8 mouse cellular contexts compared by ENCODE assay signal in genomic region chr12:81806759-81807528, GRCm38 (mm10). TPM values are rescaled to one million over a fixed set of nuclear protein-coding genes. Genes with fewer than 3 reads are reported as not detected.
DNase-seq lines count a peak whose midpoint lies in the region; ATAC-seq and TF ChIP-seq lines count a peak whose summit lies in the region.

No protein-coding gene starts in this region.

- TF ChIP-seq CTCF in stomach, postnatal 0 days (IDR thresholded peaks at IDR 0.05; ENCODE audit: low read depth) = no peak

- peak overlapping the region; percentile 71 for H3K4me2 ChIP-seq in embryonic facial prominence, embryonic 13.5 days
- peak overlapping the region; percentile 48 for H3K4me2 ChIP-seq in stomach, postnatal 0 days (replicated peaks; ENCODE audit: low read depth)

- H3K4me1 ChIP-seq in embryonic facial prominence, embryonic 13.5 days = peaks cover 8% of the 10 kb centered on the region
- no peaks in the 10 kb centered on the region for H3K4me1 ChIP-seq in stomach, postnatal 0 days (replicated peaks; ENCODE audit: control insufficient read depth, insufficient read depth)

- no peaks in the 10 kb centered on the region for H3K36me3 ChIP-seq in embryonic facial prominence, embryonic 13.5 days
- H3K36me3 ChIP-seq in stomach, postnatal 0 days (ENCODE audit: control insufficient read depth, insufficient read depth, low read length) = no peaks in the 10 kb centered on the region

- H3K9me3 ChIP-seq in embryonic facial prominence, embryonic 13.5 days = no peaks in the 10 kb centered on the region
- H3K9me3 ChIP-seq in stomach, postnatal 0 days (ENCODE audit: control insufficient read depth, low read length) = no peaks in the 10 kb centered on the region

- H3K27ac ChIP-seq in embryonic facial prominence, embryonic 13.5 days = no peak overlapping the region
- no peak overlapping the region for H3K27ac ChIP-seq in stomach, postnatal 0 days (replicated peaks)

- TF ChIP-seq EP300 in stomach, postnatal 0 days (optimal IDR thresholded peaks at IDR 0.05) = no peak

- peak; percentile 91 for ATAC-seq in CD4-positive, CD25-positive, alpha-beta regulatory T cell, adult 4 months
- no peak for ATAC-seq in embryonic facial prominence, embryonic 13.5 days (ENCODE audit: insufficient number of reproducible peaks, insufficient read depth, low FRiP score, low TSS enrichment, low read depth)
- peak; percentile 89 for ATAC-seq in megakaryocyte-erythroid progenitor cell, adult 5-6 weeks (replicated peaks; ENCODE audit: low FRiP score, low TSS enrichment, poor library complexity, severe bottlenecking)
- 0 out of 2 replicates have a peak, but pooled peaks have one; percentile 45 for ATAC-seq in stomach, postnatal 0 days (ENCODE audit: low FRiP score, low TSS enrichment)

- peak overlapping the region; percentile 58 for H3K9ac ChIP-seq in embryonic facial prominence, embryonic 13.5 days
- no peak overlapping the region for H3K9ac ChIP-seq in stomach, postnatal 0 days (ENCODE audit: low read length)

- 26% methylated on average over 17 of the region's 17 CpGs for WGBS in embryonic facial prominence, embryonic 13.5 days
- 13% methylated on average over 16 of the region's 17 CpGs for WGBS in stomach, postnatal 0 days

- H3K27me3 ChIP-seq in embryonic facial prominence, embryonic 13.5 days = no peaks in the 10 kb centered on the region
- H3K27me3 ChIP-seq in stomach, postnatal 0 days (ENCODE audit: control insufficient read depth, insufficient read depth, low read length) = no peaks in the 10 kb centered on the region

- DNase-seq in adrenal gland, adult 8-10 months = peak; percentile 47
- DNase-seq in heart, postnatal 25 days (ENCODE audit: low spot score) = peak; percentile 31
- peak; percentile 79 to 86 for DNase-seq in kidney, postnatal 4 days
- DNase-seq in stomach, postnatal 0 days (ENCODE audit: low spot score) = peak; percentile 59
- no peak for DNase-seq in frontal cortex, postnatal 36 days (ENCODE audit: low spot score in 2 of 2)

- intact Hi-C loops in heart, postnatal 25 days (cut with DNase I) = no loop called here

- H3K4me3 ChIP-seq in embryonic facial prominence, embryonic 13.5 days = peak overlapping the region; percentile 42
- peak overlapping the region; percentile 14 for H3K4me3 ChIP-seq in stomach, postnatal 0 days (ENCODE audit: low read depth, low read length)

RNA-seq across cellular contexts. Expression of gene Map3k9, which starts 26.0 kb away (rescaled TPM):
- under 1 TPM; 0.19 to 0.22 TPM for polyA plus RNA-seq in CD4-positive, CD25-positive, alpha-beta regulatory T cell, adult 4 months (2017; shearing (Covaris generic))
- 1 to 10 TPM; 1.6 to 9.7 (median 5.5) TPM for total RNA-seq in adrenal gland, adult 8-10 months (2022)
- 1.3 TPM in 2 replicates for polyA plus RNA-seq in embryonic facial prominence, embryonic 13.5 days (2015; fragmentation: Nextera tagmentation; extraction: Ambion mirVana)
- under 1 TPM; 0.25 to 0.29 TPM for total RNA-seq in heart, postnatal 25 days (2021)
- total RNA-seq in megakaryocyte-erythroid progenitor cell, adult 5-6 weeks (2014; fragmentation: Nextera tagmentation) = 0.67 TPM in 1 of 2 replicates, not detected in the other
- 0.19 TPM in 1 of 2 replicates, not detected in the other for total RNA-seq in megakaryocyte-erythroid progenitor cell, adult 5-6 weeks (2017)
- polyA plus RNA-seq in stomach, postnatal 0 days (2015; fragmentation: Nextera tagmentation; extraction: Ambion mirVana) = 3.2 and 3.8 TPM in 2 replicates

RNA-seq across cellular contexts. Expression of gene Pcnx, which starts 52.9 kb away (rescaled TPM):
- 10 to 100 TPM; 12.0 to 14.8 TPM for polyA plus RNA-seq in CD4-positive, CD25-positive, alpha-beta regulatory T cell, adult 4 months (2017; shearing (Covaris generic))
- total RNA-seq in adrenal gland, adult 8-10 months (2022) = 10 to 100 TPM; 56.1 to 89.3 (median 70.1) TPM
- polyA plus RNA-seq in embryonic facial prominence, embryonic 13.5 days (2015; fragmentation: Nextera tagmentation; extraction: Ambion mirVana) = 18.3 and 21.1 TPM in 2 replicates
- total RNA-seq in heart, postnatal 25 days (2021) = 10 to 100 TPM; 50.6 to 57.9 TPM
- total RNA-seq in megakaryocyte-erythroid progenitor cell, adult 5-6 weeks (2014; fragmentation: Nextera tagmentation) = 16.3 and 33.8 TPM in 2 replicates
- 3.9 and 6.4 TPM in 2 replicates for total RNA-seq in megakaryocyte-erythroid progenitor cell, adult 5-6 weeks (2017)
- polyA plus RNA-seq in stomach, postnatal 0 days (2015; fragmentation: Nextera tagmentation; extraction: Ambion mirVana) = 5.1 TPM in 2 replicates

Comparison
In these comparisons a context has a peak if more than half of its experiments do, and no peak if none do; other contexts are left out.
1. DNase-seq: peak in adrenal gland, adult 8-10 months (single experiment), heart, postnatal 25 days (single experiment), kidney, postnatal 4 days (2 of 2) and stomach, postnatal 0 days (single experiment); none in frontal cortex, postnatal 36 days (0 of 2).